Mouse (Mus musculus) embryonic facial prominence, embryonic 14.5 days (tissue): ENCODE measurements around the gene Cyb5d2. TPM values are rescaled to one million over a fixed set of nuclear protein-coding genes. Genes with fewer than 3 reads are reported as not detected.

Source experiments
- ATAC-seq: fragments of 200-750 bp; cut with Nextera tagmentation; 2 replicates; pipeline ENCODE4 v1.8.0; 2017; ENCODE audit warnings: low read depth, moderate number of reproducible peaks, moderate TSS enrichment
- DNase-seq: peaks from one replicate; pipeline ENCODE4 v3.0.0-alpha.2; 2015; ENCODE audit warnings: low spot score
- H3K27ac ChIP-seq: fragments of 300-500 bp; sonication (generic); replicated peaks from 2 replicates; pipeline ENCODE4 v1.5.1; 2014; ENCODE audit warnings: low read depth, mild to moderate bottlenecking, low read length, moderate library complexity
- H3K27me3 ChIP-seq: fragments of 300-500 bp; sonication (generic); replicated peaks from 2 replicates; pipeline ENCODE4 v1.6.1; 2014; ENCODE audit warnings: low read length; ENCODE audit not compliant: control insufficient read depth, insufficient read depth
- H3K36me3 ChIP-seq: fragments of 300-500 bp; sonication (generic); 2 replicates; pipeline ENCODE4 v1.6.1; 2014; ENCODE audit warnings: low read length, mixed read lengths; ENCODE audit not compliant: control insufficient read depth, insufficient read depth
- H3K4me1 ChIP-seq: fragments of 300-500 bp; sonication (generic); 2 replicates; pipeline ENCODE4 v1.6.1; 2014; ENCODE audit warnings: antibody characterized with exemption, low read length; ENCODE audit not compliant: control insufficient read depth, insufficient read depth
- H3K4me2 ChIP-seq: fragments of 300-500 bp; sonication (generic); 2 replicates; pipeline ENCODE4 v1.6.1; 2014; ENCODE audit warnings: low read depth, mild to moderate bottlenecking, low read length, moderate library complexity, mixed read lengths
- H3K4me3 ChIP-seq: fragments of 300-500 bp; sonication (generic); 2 replicates; pipeline ENCODE4 v1.5.1; 2014; ENCODE audit warnings: low read depth, mild to moderate bottlenecking, low read length
- H3K9ac ChIP-seq: fragments of 300-500 bp; sonication (generic); 2 replicates; pipeline ENCODE4 v1.6.1; 2014; ENCODE audit warnings: low read depth, mild to moderate bottlenecking, low read length, moderate library complexity, mixed read lengths
- H3K9me3 ChIP-seq: fragments of 300-500 bp; sonication (generic); 2 replicates; pipeline ENCODE4 v1.6.1; 2016; ENCODE audit warnings: low read length; ENCODE audit not compliant: control insufficient read depth
- WGBS: fragments of 180-500 bp; shearing (Covaris S2); extraction: QIAGEN DNeasy Blood & Tissue Kit; methylation state at CpG from one replicate; pipeline ENCODE4 v1.1.7; 2014; 5-methylcytosine and 5-hydroxymethylcytosine counted together
- polyA plus RNA-seq: library from polyadenylated mRNA; unstranded; fragments of >200 nt; fragmentation: Nextera tagmentation; extraction: Ambion mirVana; gene quantifications from 2 replicates; pipeline ENCODE4 v1.2.1, GENCODE M21; 2014

Cyb5d2 gene
- polyA plus RNA-seq, 1 experiment from 2014 or later, result 4.6 TPM

DNA sequence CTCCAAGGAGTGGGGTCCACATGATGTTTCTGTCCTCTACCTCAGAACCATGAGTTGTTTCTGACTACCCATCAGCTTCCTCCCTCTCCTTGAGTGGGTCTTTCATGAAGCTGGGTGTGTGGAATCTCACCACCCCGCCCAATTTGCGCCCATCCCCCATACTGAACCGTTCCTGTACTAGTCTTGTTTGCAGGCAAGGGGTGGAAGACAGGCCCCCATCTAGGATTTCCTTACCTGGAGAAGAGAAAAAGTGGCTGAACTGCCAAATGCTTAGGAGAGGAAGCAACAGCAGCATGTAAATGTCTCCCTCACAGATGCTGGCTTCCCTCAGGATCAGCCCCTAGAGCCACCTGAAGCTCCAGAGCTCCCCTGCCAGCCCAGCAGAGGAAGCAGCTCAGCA is 25.6 kb downstream of the Cyb5d2 start:
- Histone ChIP-seq H3K36me3 (peaks cover 25% of the 10 kb centered on the region), H3K9me3 (no peaks in the 10 kb centered on the region), H3K4me2 (no peak overlapping the region), H3K9ac (no peak overlapping the region), H3K27me3 (no peaks in the 10 kb centered on the region), H3K4me1 (no peaks in the 10 kb centered on the region), H3K4me3 (no peak overlapping the region), H3K27ac (no peak overlapping the region)
- 88% methylated on average over 3 of the region's 3 CpGs for WGBS
- no peak for DNase-seq
- no peak for ATAC-seq

DNA sequence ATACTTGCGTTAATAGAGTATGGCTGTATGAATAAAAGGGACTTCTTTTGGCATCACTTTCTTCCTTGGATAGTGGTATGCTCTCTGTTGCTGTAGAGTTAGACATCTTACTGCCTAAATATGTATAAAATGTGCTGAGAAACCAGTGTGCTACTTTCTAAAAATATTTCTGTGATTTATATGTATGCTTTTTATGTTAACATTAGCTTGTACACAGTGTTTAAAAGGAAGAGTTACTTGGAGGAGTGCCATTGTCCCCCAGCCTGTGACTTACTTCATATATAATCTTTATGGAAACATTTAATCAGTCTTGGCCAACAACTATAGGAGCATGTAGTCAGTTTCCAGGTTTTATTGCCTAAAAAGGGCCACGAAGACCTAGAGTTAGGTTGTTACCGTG is 26.9 kb downstream of the Cyb5d2 start:
- ATAC-seq (no peak), DNase-seq (no peak)
- Histone ChIP-seq H3K4me1 (no peaks in the 10 kb centered on the region), H3K27me3 (no peaks in the 10 kb centered on the region), H3K27ac (no peak overlapping the region), H3K4me3 (no peak overlapping the region), H3K36me3 (peaks cover 32% of the 10 kb centered on the region), H3K4me2 (no peak overlapping the region), H3K9ac (no peak overlapping the region), H3K9me3 (no peaks in the 10 kb centered on the region)
- WGBS, result 91% methylated on average over 3 of the region's 3 CpGs

DNA sequence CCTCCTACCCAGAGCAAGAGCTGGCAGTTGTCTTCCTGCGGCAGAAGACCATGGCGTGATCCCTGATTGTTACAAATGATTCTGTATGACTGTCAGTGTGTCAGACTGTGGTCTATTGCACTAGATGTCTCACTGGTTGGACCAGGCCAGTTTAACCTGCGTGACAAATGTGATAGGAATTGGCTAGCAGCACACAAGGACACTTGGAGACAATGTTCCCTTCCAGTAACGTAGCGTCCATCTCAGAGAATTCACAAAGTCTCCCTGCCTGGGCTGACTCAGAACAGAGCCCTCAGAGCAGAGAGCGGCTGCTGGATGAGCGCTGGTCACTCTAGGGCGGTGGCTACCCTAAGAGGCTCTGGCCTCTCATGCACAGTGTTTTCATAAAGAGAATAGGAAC is 28.2 kb downstream of the Cyb5d2 start:
- no peak for DNase-seq
- no peaks in the 10 kb centered on the region for H3K27me3 ChIP-seq
- H3K36me3 ChIP-seq, result peaks cover 46% of the 10 kb centered on the region
- no peak overlapping the region for H3K9ac ChIP-seq
- 91% methylated on average over 8 of the region's 8 CpGs for WGBS
- no peak overlapping the region for H3K4me2 ChIP-seq
- H3K4me3 ChIP-seq, result no peak overlapping the region
- no peak for ATAC-seq
- H3K9me3 ChIP-seq, result no peaks in the 10 kb centered on the region
- H3K4me1 ChIP-seq, result no peaks in the 10 kb centered on the region
- H3K27ac ChIP-seq, result no peak overlapping the region

DNA sequence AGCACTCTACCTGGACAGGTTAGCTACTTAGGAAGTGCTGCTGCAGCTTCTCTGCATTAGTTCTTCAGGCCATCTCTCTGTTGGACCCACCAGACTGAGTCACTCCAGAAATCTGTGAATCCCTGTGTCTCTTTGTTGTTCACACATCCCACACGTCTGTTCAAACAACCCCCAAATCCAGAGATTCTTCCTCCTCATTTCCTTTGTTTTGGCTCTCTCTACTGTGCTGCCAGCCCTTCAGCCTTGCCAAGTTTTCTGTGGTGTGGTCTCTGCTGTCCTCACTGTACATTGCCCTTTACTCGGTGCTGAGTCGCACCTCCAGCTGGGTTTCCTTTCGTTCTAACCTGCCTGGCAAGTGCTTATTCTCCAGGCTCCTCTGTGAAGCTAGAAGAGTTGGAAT is 31.7 kb downstream of the Cyb5d2 start:
- no peak overlapping the region for H3K4me3 ChIP-seq
- no peaks in the 10 kb centered on the region for H3K9me3 ChIP-seq
- ATAC-seq (no peak), DNase-seq (no peak)
- no peaks in the 10 kb centered on the region for H3K4me1 ChIP-seq
- no peak overlapping the region for H3K4me2 ChIP-seq
- H3K27me3 ChIP-seq, result no peaks in the 10 kb centered on the region
- 87% methylated on average over 4 of the region's 4 CpGs for WGBS
- peaks cover 77% of the 10 kb centered on the region for H3K36me3 ChIP-seq
- H3K27ac ChIP-seq, result no peak overlapping the region
- no peak overlapping the region for H3K9ac ChIP-seq

DNA sequence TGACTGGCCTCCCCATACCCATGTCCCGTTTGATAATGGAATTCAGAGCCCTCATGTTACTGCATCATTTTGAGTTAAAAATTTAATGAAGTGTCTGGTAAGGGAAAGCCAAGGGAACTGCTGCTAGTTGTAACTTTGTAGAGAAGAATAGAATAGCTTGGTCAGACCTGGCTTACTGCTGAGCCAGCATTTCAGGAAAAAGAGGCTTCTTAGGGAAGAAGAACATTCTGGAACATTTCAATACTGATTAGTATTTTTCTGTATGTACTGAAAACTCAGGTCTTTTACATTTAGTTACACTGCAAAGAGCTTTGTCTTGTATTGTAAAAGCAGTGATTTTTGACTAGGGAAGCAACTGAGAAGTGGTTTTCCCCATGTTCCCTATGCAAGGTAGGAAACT is 35.2 kb downstream of the Cyb5d2 start:
- WGBS, result 79% methylated on average over 1 of the region's 1 CpGs
- Histone ChIP-seq H3K36me3 (peaks cover 90% of the 10 kb centered on the region), H3K4me3 (no peak overlapping the region), H3K4me1 (no peaks in the 10 kb centered on the region), H3K4me2 (no peak overlapping the region), H3K27me3 (no peaks in the 10 kb centered on the region), H3K9ac (no peak overlapping the region), H3K9me3 (no peaks in the 10 kb centered on the region), H3K27ac (no peak overlapping the region)
- ATAC-seq, result no peak
- DNase-seq, result no peak

DNA sequence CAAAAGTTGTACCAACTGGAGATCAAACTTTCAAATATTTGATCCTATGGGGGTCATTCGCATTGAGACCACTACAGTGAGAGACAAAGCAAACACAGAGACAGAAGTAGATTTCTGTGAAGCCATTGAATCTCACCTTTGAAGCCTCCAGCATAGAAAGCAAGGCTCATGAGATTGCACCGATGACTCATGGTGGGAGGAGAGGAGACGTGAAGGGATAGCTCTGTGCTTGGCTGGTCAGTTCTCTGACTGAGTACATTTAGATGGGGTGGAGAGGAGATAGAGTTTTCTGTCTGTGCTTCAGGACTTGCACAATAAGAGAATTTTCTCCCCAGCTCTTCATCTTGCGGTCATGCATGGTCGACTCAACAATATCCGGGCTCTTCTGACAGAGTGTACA is 36.4 kb downstream of the Cyb5d2 start:
- Histone ChIP-seq H3K36me3 (peaks cover 100% of the 10 kb centered on the region), H3K4me2 (no peak overlapping the region), H3K27me3 (no peaks in the 10 kb centered on the region), H3K9ac (no peak overlapping the region), H3K27ac (no peak overlapping the region), H3K9me3 (no peaks in the 10 kb centered on the region), H3K4me3 (no peak overlapping the region), H3K4me1 (no peaks in the 10 kb centered on the region)
- DNase-seq (no peak), ATAC-seq (no peak)
- 93% methylated on average over 6 of the region's 6 CpGs for WGBS

DNA sequence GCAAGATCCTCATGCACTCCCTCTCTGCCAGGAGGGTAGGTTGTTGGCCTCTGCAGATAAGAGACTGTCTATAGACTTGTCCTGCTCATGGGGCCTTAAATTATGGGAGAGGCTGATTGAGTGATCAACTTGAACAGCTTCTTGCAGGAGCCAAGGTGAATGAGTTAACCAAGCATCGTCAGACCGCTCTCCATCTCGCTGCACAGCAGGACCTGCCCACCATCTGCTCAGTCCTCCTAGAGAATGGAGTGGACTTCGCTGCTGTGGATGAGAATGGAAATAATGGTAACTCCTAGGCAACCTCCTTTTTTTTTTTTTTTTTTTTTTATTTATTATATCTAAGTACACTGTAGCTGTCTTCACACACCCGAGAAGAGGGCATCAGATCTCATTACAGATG is 37.6 kb downstream of the Cyb5d2 start:
- H3K4me1 ChIP-seq, result no peaks in the 10 kb centered on the region
- H3K4me2 ChIP-seq, result no peak overlapping the region
- 91% methylated on average over 5 of the region's 5 CpGs for WGBS
- ATAC-seq (no peak), DNase-seq (no peak)
- peaks cover 100% of the 10 kb centered on the region for H3K36me3 ChIP-seq
- no peaks in the 10 kb centered on the region for H3K9me3 ChIP-seq
- H3K27ac ChIP-seq, result no peak overlapping the region
- H3K27me3 ChIP-seq, result no peaks in the 10 kb centered on the region
- H3K4me3 ChIP-seq, result no peak overlapping the region
- H3K9ac ChIP-seq, result no peak overlapping the region

DNA sequence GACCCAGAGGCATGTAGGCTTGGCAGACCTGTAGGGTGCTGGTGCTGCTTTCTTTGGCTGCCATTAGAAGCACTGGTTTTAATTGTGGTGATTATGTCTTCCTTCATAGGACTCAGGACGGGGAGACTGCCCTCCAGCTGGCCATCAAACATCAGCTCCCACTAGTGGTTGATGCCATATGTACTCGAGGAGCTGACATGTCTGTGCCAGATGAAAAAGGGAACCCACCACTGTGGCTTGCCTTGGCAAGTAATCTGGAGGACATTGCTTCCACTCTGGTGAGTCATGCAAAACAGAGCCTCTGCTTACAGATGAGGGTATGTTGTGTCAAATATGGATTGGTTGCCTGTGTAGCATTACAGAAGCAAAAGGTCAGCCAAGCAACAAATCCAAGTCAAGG is 44.0 kb downstream of the Cyb5d2 start:
- Histone ChIP-seq H3K4me2 (no peak overlapping the region), H3K27ac (no peak overlapping the region), H3K9ac (no peak overlapping the region), H3K4me3 (no peak overlapping the region), H3K36me3 (peaks cover 98% of the 10 kb centered on the region), H3K9me3 (no peaks in the 10 kb centered on the region), H3K4me1 (no peaks in the 10 kb centered on the region), H3K27me3 (no peaks in the 10 kb centered on the region)
- no peak for ATAC-seq
- 31% methylated on average over 2 of the region's 2 CpGs for WGBS
- DNase-seq, result peak; percentile 5

DNA sequence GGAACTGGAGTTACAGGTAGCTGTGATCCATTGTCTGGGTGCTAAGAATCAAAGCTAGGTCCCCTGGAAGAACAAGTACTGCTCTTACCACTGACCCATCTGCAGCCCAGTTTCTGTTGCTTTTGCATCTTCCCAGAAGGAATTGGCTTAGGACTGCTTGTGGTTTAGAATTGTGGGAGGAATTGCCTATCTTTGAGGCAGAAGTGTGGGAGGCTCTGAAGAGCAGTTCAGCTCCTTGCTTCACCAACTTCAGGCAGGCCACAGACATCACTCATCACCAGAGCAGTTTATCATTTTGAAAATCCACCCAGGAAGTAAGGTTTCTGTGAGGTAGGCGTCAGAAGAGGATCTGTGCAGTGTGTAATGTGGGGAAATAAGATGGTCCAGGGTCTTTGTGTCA is 56.9 kb downstream of the Cyb5d2 start:
- DNase-seq (no peak), ATAC-seq (no peak)
- no peaks in the 10 kb centered on the region for H3K4me1 ChIP-seq
- H3K27me3 ChIP-seq, result no peaks in the 10 kb centered on the region
- no peak overlapping the region for H3K4me3 ChIP-seq
- no peak overlapping the region for H3K9ac ChIP-seq
- H3K36me3 ChIP-seq, result peaks cover 60% of the 10 kb centered on the region
- no peak overlapping the region for H3K4me2 ChIP-seq
- WGBS, result 82% methylated on average over 1 of the region's 1 CpGs
- H3K27ac ChIP-seq, result no peak overlapping the region
- H3K9me3 ChIP-seq, result no peaks in the 10 kb centered on the region
